Mouse (Mus musculus) lung, postnatal 0 days (tissue): Measurements from ENCODE around the gene Fhad1. TPM values are rescaled to one million over a fixed set of nuclear protein-coding genes. Genes with fewer than 3 reads are reported as not detected.
A peak's percentile ranks its signal among the peaks of the same experiment; 100 is the strongest.
"Not testable (repeated sequence)": the region's sequence is repeated elsewhere in the genome, so short reads cannot be mapped to it uniquely, and the experiment has no call there.

ENCODE experiments used
- ATAC-seq: fragments of 200-750 bp; cut with Nextera tagmentation; 2 replicates; pipeline ENCODE4 v1.8.0; 2017; ENCODE audit warnings: moderate library complexity
- DNase-seq: peaks from one replicate; pipeline ENCODE4 v3.0.0-alpha.2; 2016; ENCODE audit warnings: low spot score
- H3K27ac ChIP-seq: fragments of 300-500 bp; sonication (generic); 2 replicates; pipeline ENCODE4 v1.5.1; 2014; ENCODE audit warnings: antibody characterized with exemption, mild to moderate bottlenecking, low read length, mixed read lengths
- H3K27me3 ChIP-seq: fragments of 300-500 bp; sonication (generic); replicated peaks from 2 replicates; pipeline ENCODE4 v1.6.1; 2014; ENCODE audit warnings: low read length, mixed read lengths; ENCODE audit not compliant: insufficient read depth
- H3K36me3 ChIP-seq: fragments of 300-500 bp; sonication (generic); 2 replicates; pipeline ENCODE4 v1.6.1; 2014; ENCODE audit warnings: low read length, mixed read lengths; ENCODE audit not compliant: insufficient read depth
- H3K4me1 ChIP-seq: fragments of 300-500 bp; sonication (generic); 2 replicates; pipeline ENCODE4 v1.6.1; 2014; ENCODE audit warnings: antibody characterized with exemption, low read depth, low read length, mixed read lengths; ENCODE audit not compliant: insufficient read depth
- H3K4me2 ChIP-seq: fragments of 300-500 bp; sonication (generic); replicated peaks from 2 replicates; pipeline ENCODE4 v1.6.1; 2014; ENCODE audit warnings: low read depth, mild to moderate bottlenecking, low read length, moderate library complexity, mixed read lengths
- H3K4me3 ChIP-seq: fragments of 300-500 bp; sonication (generic); 2 replicates; pipeline ENCODE4 v1.5.1; 2014; ENCODE audit warnings: low read depth, low read length
- H3K9ac ChIP-seq: fragments of 300-500 bp; sonication (generic); replicated peaks from 2 replicates; pipeline ENCODE4 v1.6.1; 2014; ENCODE audit warnings: low read depth, mild to moderate bottlenecking
- H3K9me3 ChIP-seq: fragments of 300-500 bp; sonication (generic); 2 replicates; pipeline ENCODE4 v1.6.1; 2016; ENCODE audit warnings: low read length, mixed read lengths
- CTCF ChIP-seq: IDR thresholded peaks from 2 replicates; pipeline ENCODE4 v1.5.1; 2016; ENCODE audit warnings: antibody characterized with exemption, mild to moderate bottlenecking
- EP300 ChIP-seq: IDR thresholded peaks from 2 replicates; pipeline ENCODE4 v1.6.1; 2016; ENCODE audit warnings: antibody characterized with exemption, mild to moderate bottlenecking, control low read depth
- WGBS: fragments of 180-500 bp; shearing (Covaris S2); extraction: QIAGEN DNeasy Blood & Tissue Kit; methylation state at CpG from one replicate; pipeline ENCODE4 v1.1.7; 2014; 5-methylcytosine and 5-hydroxymethylcytosine counted together
- polyA plus RNA-seq: library from polyadenylated mRNA; unstranded; fragments of >200 nt; fragmentation: Nextera tagmentation; extraction: Ambion mirVana; gene quantifications from 2 replicates; pipeline ENCODE4 v1.2.1, GENCODE M21; 2015

Fhad1 gene
- polyA plus RNA-seq, 1 experiment from 2014 or later: 6.5 TPM

GRCm38 (mm10) chr4:141999494-142000074, 15.3 kb downstream of the Fhad1 start:
- Histone ChIP-seq H3K27ac (no peak overlapping the region), H3K9ac (no peak overlapping the region), H3K27me3 (no peaks in the 10 kb centered on the region), H3K4me1 (no peaks in the 10 kb centered on the region), H3K4me3 (no peak overlapping the region), H3K36me3 (no peaks in the 10 kb centered on the region), H3K9me3 (no peaks in the 10 kb centered on the region), H3K4me2 (no peak overlapping the region)
- no peak for TF ChIP-seq CTCF
- TF ChIP-seq EP300: no peak
- WGBS: 40% methylated on average over 7 of the region's 7 CpGs
- ATAC-seq (peak; percentile 34; the same call in 1 of the 2 replicates), DNase-seq (peak; percentile 34)

DNA sequence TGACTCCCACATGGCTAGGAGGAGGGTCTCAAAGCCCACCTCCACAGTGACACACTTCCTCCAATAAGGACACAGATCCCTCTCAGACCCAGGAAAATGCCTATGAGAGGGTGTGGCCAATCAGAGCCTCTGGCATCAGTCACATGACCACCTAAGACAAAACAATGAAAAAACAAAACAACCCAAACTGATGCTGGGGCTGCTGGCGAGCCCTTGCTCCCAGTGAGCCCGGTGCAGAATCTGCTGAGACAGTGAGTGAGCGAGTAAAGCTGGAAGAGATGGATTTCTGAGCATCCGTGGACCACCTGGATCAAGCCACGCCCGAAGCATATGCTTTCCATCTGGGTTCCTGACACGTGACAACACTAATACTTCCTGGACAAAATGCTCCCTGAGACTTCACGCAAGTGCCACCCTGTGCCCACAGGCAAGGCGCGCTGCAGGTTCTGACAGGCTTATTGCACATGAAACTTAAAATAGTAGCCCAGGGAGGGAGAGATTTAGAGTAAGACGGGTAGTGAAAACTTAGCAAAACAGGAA, 16.5 kb downstream of the Fhad1 start:
- DNase-seq (no peak), ATAC-seq (no peak)
- TF ChIP-seq CTCF: no peak
- TF ChIP-seq EP300: no peak
- WGBS: 33% methylated on average over 11 of the region's 11 CpGs
- H3K27me3 ChIP-seq: no peaks in the 10 kb centered on the region
- H3K4me2 ChIP-seq: no peak overlapping the region
- H3K36me3 ChIP-seq: no peaks in the 10 kb centered on the region
- no peak overlapping the region for H3K4me3 ChIP-seq
- H3K9me3 ChIP-seq: no peaks in the 10 kb centered on the region
- no peaks in the 10 kb centered on the region for H3K4me1 ChIP-seq
- H3K9ac ChIP-seq: no peak overlapping the region
- H3K27ac ChIP-seq: no peak overlapping the region

DNA sequence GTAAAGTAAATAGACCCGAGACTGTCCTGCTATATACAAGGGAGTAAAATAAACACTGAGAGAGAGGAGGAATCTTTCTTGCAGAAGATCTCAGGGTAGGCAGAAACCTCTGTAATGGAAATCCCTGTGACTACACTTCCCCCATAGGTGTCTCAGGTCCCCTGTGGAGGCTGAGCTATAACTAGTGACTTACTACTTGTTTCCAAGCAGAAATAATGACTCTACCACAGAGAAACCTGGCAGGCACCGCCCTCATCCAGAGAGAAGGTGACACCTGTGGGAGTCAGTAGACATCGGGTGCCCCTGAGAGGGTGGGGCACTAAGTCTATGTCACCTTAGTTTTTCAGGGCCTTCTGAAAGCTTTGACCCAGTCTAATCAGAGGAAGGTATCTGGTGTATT, 18.0 kb downstream of the Fhad1 start:
- Histone ChIP-seq H3K36me3 (no peaks in the 10 kb centered on the region), H3K9me3 (no peaks in the 10 kb centered on the region), H3K4me2 (no peak overlapping the region), H3K4me3 (no peak overlapping the region), H3K4me1 (no peaks in the 10 kb centered on the region), H3K27ac (no peak overlapping the region), H3K27me3 (no peaks in the 10 kb centered on the region), H3K9ac (no peak overlapping the region)
- TF ChIP-seq EP300 (no peak), CTCF (no peak)
- ATAC-seq (no peak), DNase-seq (no peak)
- WGBS: 57% methylated on average over 3 of the region's 3 CpGs

DNA sequence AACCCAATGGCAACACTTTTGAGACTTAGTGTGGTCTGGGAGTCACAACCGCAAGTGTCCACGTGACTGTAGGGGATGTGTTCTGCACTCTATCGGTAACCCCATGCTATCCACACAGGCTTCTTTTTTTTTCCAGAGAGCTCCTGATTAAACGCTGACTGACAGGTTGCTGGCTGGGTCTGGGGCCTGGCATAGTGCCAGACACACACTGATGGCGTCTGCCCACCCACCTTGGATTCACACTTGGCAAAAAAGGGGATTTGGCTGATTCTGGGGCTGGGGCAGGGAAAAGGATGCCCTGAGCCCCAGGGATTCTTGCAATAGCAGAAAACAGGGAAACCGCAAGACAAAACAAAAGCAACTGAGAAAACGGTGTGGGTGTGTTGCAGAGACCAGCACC, 18.8 kb downstream of the Fhad1 start:
- H3K4me1 ChIP-seq: no peaks in the 10 kb centered on the region
- H3K27me3 ChIP-seq: no peaks in the 10 kb centered on the region
- WGBS: 61% methylated on average over 7 of the region's 7 CpGs

DNA sequence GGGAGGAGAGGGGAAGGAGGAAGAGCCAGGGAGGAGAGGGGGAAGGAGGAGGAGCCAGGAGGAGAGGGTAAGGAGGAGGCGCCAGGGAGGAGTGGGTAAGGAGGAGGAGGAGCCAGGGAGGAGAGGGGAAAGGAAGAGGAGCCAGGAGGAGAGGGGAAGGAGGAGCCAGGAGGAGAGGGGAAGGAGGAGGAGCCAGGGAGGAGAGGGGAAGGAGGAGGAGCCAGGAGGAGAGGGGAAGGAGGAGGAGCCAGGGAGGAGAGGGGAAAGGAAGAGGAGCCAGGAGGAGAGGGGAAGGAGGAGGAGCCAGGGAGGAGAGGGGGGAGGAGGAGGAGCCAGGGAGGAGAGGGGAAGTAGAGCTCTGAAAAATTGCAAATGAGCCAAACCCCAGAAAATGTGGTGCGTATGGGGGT, 20.8 kb downstream of the Fhad1 start:
- H3K4me1 ChIP-seq, H3K9me3 ChIP-seq, H3K36me3 ChIP-seq, H3K4me3 ChIP-seq, ATAC-seq, H3K27me3 ChIP-seq, H3K9ac ChIP-seq, H3K27ac ChIP-seq, H3K4me2 ChIP-seq: not testable (repeated sequence)
- 49% methylated on average over 2 of the region's 2 CpGs for WGBS
- DNase-seq: peak; percentile 14

More for the DNA sequence above, 18.8 kb downstream of the Fhad1 start:
- Histone ChIP-seq H3K9me3 (no peaks in the 10 kb centered on the region), H3K4me2 (no peak overlapping the region), H3K4me3 (no peak overlapping the region), H3K36me3 (no peaks in the 10 kb centered on the region), H3K27ac (no peak overlapping the region), H3K9ac (no peak overlapping the region)
- DNase-seq (no peak), ATAC-seq (no peak)
- no peak for TF ChIP-seq CTCF
- no peak for TF ChIP-seq EP300

GRCm38 (mm10) chr4:141993347-141994061, 21.4 kb downstream of the Fhad1 start:
- H3K27me3 ChIP-seq: no peaks in the 10 kb centered on the region
- H3K4me3 ChIP-seq: no peak overlapping the region
- H3K36me3 ChIP-seq: no peaks in the 10 kb centered on the region
- no peak overlapping the region for H3K4me2 ChIP-seq
- ATAC-seq (0 out of 2 replicates have a peak, but pooled peaks have one; percentile 25), DNase-seq (no peak)
- 60% methylated on average over 5 of the region's 5 CpGs for WGBS
- H3K9me3 ChIP-seq: no peaks in the 10 kb centered on the region
- H3K4me1 ChIP-seq: no peaks in the 10 kb centered on the region
- TF ChIP-seq EP300 (no peak), CTCF (no peak)
- H3K9ac ChIP-seq: no peak overlapping the region
- no peak overlapping the region for H3K27ac ChIP-seq
